Mouse (Mus musculus): Measurements from ENCODE around the gene Camk1g.
A peak's percentile ranks its signal among the peaks of the same experiment; 100 is the strongest.

The Camk1g gene

DNA sequence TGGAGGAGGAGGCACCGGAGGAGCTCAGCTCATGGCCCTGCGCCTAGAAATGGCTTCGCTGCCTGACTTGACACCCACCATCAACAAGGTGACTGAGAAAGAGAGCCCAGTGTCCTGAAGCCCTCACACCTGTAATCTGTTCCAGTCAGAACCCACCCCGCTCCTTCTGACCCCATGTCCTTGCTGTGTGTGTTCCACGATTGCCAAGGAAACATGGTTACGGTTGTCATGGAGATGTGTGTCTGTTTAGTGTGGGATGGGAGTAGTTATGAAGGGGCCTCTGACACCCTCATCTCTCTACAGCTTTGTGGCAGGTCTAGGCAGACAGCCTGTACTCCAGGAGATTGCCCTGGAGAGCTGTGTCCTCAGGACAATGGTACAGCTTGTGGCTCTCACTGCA is 35.6 kb downstream of the Camk1g start:
- DNase-seq (ENCODE audit: low read depth, low spot score): peak; percentile 30

DNA sequence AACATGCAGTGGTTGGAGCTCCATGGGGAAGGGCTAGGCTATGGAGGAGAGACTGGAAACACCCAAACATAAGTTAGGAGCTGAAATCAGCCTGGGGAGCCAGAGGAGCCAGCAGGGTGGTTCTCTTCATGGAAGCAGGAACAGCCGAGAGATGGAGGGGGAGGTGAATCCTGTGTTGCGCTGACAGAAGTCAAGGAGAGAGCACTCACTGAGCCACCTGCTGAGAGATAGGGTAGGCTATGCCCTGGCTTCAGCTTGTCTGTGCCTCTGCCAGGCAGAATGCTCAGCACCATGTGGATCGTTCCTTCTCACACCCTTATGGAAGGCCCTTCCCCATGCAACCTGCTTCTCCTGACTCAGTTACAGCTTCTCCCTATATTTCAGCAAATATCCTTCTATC is 36.3 kb downstream of the Camk1g start:
- DNase-seq (ENCODE audit: low read depth, low spot score): no peak

DNA sequence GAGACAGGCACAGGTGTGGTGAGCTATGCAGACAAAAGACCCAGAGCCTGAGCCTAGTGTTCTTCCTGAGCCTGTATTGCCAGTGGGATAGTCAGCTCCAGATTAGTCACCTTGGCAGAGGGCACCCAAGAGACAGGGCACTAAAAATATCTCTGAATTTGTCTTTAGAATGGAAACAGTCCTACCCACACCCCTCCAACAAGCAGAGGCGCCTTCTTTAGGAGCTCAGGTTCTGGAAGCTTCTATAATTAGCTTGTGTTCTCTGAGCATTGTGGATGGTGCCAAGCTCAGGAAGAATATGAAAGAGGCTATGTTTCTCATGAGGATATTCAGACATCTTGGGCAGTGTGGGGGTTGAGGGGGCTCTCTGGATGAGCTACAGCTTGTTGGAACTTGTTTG is 37.4 kb downstream of the Camk1g start:
- no peak for DNase-seq (ENCODE audit: low read depth, low spot score)

DNA sequence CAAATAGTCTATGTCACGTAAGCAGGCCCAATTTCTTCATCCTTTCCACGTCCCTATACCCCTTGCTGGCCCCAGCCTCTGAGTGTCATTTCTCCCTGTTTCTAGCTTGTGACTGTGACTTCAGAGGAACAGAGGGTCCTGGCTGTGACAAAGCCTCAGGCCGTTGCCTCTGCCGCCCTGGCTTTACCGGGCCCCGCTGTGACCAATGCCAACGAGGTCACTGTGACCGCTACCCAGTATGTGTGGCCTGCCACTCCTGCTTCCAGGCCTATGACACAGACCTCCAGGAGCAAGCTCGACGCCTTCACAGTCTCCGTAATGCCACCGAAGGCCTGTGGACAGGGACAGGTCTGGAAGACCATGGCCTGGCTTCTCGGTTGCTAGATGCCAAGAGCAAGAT is 38.1 kb downstream of the Camk1g start:
- DNase-seq (ENCODE audit: low read depth, low spot score): no peak

DNA sequence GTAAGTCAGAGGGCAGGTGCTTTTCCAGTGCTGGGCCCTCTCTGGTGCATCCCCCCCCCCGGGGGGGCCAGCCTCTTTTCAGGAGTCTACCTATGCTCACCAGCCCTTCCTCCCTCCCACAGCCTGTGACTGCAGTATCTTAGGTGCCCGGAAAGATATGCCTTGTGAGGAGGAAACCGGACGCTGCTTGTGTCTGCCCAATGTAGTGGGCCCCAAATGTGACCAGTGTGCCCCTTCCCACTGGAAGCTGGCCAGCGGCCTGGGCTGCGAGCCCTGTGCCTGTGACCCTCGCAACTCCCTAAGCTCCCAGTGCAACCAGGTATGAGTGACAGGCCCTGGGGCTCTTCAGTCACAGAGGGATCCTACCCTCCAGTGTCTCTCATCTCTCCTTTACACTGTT is 39.5 kb downstream of the Camk1g start:
- DNase-seq (ENCODE audit: low read depth, low spot score): no peak

DNA sequence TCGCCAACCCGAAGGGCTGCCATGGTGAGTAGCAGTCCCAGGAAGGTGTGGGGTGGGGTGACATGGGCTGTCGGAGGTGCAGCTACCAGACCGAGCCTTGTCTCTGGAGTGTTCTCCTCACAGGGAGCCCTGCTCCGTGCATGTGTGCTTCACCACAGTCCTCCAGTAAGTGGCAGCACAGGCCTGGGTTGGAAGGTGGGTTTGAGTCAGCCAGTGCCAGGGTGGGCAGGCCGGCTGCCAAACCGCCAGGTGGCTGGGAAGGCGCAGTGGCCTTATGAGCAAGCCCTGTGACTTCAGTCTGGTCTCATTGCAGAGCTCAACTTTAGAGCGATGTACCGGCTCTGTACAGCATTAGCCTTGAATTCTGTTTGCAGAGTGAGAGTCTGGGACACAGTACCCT is 39.9 kb downstream of the Camk1g start:
- peak; percentile 49 for DNase-seq (ENCODE audit: low read depth, low spot score)

DNA sequence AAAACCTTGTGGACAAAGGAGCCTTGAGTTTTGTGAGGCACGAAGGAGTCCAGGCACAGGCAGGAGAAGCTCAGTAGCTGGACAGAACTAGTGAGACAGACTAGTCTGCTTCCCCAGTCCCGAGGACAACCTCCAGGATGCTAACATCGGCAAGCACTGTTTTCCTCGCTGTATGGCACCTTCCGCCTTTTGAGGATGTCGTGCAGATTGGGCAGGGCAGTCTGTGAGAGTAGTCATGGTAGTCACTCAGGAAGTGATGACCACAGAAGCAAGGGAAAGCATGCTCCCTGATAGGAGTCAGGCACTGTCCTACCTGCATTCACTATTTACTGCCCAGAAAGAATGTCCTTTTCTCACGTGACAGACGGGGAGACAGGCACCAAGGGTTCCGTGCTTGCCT is 40.5 kb downstream of the Camk1g start:
- no peak for DNase-seq (ENCODE audit: low read depth, low spot score)

DNA sequence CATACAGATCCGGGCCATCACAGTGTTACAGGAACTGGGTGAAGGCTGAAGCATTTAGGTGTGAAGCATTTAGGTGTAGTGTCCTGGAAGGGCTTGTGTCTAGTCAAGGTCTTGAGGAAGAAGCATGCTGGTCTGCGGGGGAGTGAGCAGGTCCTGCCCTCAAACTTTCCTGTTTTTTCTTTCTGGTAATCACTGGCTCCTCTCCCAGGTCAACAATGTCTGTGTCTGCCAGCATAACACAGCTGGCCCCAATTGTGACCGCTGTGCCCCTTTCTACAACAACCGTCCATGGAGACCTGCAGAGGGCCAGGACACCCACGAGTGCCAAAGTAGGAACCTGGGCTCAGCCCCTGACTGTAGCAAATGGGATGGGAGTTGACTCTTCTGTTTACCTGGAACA is 42.4 kb downstream of the Camk1g start:
- DNase-seq (ENCODE audit: low read depth, low spot score): no peak

DNA sequence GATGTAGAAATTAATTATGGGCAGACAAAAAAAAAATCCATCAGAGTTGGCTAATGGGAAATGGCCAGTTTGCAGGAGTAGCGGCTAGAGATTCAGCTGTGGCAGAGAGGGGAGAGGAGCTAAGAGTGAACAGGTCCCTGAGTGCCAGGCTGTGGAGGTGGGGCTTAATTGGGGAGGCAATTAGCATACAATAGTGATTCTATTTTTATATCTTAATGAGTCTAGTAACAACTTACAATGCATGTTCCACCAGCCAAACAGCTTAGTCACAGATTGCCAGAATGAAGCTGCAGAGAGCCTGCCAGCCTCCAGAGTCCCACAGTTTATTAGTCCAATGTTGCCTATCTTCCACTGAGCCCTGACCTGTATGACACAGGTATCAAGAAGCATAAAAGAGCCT is 42.9 kb downstream of the Camk1g start:
- no peak for DNase-seq (ENCODE audit: low read depth, low spot score)

DNA sequence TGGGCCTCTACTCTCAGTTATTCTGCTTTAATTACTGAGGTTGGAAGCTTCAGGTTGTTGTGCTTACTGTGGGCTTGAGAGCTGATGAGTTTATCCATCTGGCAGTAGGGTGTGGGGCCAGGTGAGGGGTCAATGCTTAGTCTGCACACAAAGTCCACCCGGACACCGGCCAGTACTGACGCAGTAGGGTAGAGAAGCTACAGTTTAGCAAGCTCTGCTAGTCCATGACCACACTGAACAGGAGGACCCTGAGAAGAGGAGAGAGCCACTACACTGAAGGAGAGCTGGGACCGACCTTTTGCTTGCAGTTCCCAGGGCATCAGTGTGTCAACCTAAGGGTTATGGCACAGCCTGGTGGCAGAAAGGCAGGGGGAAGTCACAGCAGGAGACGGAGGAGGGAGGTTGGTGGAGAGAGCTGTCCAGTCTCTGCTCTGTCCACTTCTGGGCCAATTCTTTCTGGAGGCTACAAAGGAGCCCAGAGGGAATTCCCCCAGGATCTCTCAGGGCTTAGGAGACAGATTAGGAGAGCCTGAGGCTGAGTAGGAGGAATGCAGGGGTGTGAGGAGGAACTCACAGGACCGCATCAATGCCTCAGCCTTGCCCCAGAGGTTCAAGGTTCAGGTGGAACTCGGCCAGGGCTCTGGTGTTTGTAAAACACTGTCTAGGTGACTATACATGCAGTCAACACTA is 43.5 kb downstream of the Camk1g start:
- DNase-seq (ENCODE audit: low read depth, low spot score): no peak

DNA sequence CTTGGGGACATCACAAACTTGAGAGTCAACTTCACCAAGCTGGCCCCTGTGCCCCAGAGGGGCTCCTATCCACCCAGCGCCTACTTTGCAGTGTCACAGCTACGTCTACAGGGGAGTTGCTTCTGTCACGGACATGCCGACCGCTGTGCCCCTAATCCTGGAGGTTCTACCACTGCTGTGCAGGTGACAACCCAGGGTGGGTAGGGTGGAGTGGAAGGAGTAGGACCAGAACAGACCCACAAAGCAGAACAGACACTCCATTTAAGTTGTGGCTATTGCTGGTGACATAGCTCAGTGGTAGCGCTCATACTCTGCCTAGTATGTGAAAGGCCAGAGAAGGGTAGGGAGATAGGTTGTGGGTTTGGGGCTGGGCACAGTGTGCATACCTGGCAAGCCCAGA is 44.2 kb downstream of the Camk1g start:
- no peak for DNase-seq (ENCODE audit: low read depth, low spot score)

DNA sequence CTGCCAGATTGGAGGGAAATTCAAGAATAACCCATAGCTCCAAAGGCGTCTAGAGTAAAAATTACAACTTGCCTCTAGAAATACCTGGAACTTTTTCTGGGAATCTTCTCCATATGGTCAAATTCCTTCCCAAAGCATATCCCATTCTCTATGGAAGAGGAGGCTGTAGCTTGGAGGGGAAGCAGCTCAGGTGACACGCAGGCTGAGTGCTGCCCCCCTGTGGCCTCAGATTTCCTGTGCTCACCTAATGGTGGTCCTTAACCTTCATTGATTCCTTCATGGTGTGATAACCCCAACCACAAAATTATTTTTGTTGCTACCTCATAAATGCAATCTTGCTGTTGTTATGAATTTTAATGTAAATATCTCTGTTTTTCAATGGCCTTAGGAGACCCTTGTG is 45.9 kb downstream of the Camk1g start:
- peak; percentile 34 for DNase-seq (ENCODE audit: low read depth, low spot score)

DNA sequence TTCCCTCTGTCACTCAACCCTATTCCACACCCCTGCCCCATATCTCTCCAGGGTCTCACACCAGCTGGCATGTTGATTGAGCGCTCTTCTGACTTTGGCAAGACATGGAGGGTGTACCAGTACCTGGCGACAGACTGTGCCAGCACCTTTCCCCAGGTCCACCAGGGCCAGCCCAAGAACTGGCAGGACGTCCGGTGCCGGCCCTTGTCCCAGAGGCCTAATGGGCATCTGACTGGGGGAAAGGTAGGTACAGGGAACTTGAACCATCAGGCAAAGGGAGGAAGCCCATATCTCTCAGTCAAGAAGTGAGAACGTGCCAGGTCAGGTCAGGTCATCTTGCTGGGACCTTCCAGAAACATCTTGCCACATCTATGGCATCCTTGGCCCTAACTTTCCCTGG is 46.4 kb downstream of the Camk1g start:
- no peak for DNase-seq (ENCODE audit: low read depth, low spot score)

DNA sequence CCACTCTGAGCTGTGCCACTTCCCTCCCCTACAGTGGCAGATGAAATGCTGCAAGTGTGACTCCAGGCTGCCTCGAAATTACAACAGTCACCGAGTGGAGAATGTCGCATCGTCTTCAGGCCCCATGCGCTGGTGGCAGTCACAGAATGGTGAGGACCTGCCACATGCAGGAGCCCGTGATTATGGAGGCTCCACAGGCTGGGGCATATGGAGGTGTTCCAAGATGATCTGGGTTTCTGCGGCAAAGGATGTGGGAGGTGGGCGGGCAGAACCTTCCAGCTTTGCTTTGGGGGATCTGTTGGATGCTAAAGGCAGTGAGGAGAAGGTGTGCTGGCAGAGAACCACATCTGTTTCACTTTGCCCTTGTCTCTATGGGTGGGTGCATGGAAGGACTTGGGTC is 49.7 kb downstream of the Camk1g start:
- DNase-seq (ENCODE audit: low read depth, low spot score): no peak

DNA sequence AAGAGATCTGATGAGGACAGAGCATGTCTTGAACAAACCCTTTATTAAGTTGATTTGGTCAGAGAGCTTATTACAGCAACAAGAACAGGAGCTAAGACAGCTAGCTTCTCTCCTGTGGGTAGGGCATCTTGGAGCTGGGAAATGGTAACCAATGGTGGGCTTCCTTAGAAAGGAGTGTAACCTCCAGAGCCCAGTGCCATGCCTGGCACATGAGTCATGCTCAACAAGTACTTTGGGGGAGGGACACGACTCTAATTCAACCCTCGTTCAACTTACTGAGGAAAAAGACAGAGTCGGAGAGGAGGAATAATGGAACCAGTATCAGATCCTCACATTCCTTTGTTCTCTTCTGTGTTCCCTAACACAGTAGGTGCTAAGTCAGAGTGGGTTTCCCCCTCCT is 50.4 kb downstream of the Camk1g start:
- no peak for DNase-seq (ENCODE audit: low read depth, low spot score)

DNA sequence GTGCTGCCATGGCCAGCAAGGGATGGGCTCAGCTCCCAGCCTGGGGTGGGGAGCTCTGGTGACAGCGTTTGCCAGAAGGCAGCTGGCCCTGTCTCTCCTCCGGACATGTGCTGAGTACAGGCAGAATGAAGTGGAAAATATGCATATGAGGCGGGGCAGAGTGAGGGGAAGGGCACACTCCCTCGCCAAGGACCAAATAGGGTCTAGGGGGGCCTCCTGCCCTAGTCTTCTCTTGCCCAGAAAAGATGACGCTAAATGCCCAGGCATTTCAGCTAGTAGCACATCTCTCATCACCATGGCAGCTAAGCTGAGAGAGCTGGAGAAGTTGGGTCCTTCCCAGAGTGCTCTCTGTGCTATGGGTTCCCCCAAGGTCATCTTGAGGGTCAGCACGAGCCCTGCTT is 52.9 kb downstream of the Camk1g start:
- DNase-seq (ENCODE audit: low read depth, low spot score): no peak

DNA sequence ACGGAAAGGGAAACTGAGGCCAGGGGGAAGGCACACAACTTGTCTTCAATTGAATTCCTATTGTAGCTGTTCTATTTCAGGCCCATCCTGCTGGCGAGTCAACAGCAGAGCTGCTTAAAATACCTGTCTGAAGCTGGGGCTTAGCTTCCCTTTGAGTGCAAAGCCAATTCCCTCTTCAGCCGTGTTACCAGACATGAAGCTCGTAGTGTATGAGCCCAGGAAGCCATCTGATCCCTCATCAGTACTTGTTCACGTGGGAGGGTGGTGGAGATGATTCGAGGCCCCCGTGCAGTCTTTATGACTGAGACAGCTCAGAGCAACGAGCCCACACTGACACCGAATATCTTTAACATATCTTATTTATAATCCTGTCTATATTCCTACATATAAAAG is 53.7 kb downstream of the Camk1g start:
- no peak for DNase-seq (ENCODE audit: low read depth, low spot score)

DNA sequence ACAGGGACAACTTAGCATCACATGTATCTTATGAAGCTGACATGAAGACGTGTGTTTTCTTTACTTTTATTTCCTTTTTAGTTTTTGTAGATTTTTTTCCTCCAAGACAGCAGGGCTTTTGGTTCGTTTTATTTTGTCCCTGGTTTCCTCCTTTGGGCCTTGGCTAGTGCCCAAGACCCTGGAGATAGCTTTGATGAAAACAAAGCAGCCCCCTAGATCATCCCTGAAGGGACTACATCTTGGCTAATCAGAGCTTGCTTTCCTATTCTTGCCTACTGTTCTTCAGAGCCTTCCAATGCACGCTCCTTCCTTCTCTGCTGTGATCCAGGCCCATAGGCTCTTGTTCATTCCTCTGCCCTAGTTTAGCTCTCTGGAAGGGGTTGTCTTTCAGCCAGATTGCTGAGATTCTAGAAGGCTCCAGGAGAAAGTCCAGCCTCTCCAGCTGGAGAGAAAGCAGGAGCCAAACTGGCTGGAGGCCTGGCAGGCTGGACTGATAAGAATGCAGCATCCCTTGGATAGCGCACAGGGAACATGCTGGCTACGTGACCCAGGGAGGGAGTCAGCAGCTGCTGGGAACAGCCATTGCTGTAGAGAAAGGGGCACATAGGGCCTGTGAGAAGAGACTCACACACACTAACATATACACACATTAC is 54.3 kb downstream of the Camk1g start:
- DNase-seq (ENCODE audit: low read depth, low spot score): no peak

DNA sequence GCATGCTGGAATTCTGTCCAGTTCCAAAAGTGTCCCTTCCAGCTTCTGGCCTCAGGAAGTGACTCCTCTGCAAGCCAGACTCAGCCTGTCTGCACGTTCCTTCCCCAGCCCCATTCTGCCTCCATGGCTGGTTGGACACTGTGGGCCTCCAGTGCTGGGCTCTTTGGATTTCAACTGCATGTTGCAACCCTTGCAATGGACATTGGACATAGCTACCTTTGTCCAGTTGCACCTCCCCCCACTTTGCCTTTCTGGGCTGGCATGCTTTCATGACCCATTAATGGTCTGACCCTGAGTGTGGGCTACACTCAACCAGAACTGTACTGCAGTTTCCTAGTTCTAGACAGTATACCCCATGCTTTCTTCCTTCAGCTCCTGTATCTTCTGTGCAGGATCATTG is 58.5 kb downstream of the Camk1g start:
- DNase-seq (ENCODE audit: low read depth, low spot score): no peak

DNA sequence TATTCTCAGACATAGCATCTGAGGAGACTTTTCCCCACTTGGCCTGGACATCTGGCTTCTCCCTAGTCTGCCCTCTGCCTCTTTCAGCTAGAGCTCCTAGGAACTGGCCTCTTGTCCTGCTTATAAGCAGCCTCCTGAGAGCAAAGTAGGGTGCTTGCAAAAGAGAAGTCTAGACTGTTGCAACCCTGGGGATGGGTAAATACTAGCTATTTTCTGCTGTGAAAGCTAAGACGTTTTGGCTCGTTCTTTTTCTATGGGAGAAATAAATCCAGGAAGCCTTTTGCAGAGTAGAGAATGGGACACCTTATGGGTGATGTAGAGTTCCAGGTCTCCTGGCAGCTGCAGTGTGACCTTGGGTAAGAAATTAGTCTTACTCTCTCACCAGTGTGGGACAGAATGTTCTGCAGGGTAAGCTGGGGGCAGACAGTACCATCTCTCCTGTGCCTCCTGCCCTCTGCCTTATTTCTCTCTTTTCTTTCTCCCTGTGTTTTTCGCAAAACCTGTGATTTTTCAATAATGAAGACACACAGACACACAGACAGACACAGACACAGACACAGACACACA is 59.5 kb downstream of the Camk1g start:
- DNase-seq (ENCODE audit: low read depth, low spot score): no peak

DNA sequence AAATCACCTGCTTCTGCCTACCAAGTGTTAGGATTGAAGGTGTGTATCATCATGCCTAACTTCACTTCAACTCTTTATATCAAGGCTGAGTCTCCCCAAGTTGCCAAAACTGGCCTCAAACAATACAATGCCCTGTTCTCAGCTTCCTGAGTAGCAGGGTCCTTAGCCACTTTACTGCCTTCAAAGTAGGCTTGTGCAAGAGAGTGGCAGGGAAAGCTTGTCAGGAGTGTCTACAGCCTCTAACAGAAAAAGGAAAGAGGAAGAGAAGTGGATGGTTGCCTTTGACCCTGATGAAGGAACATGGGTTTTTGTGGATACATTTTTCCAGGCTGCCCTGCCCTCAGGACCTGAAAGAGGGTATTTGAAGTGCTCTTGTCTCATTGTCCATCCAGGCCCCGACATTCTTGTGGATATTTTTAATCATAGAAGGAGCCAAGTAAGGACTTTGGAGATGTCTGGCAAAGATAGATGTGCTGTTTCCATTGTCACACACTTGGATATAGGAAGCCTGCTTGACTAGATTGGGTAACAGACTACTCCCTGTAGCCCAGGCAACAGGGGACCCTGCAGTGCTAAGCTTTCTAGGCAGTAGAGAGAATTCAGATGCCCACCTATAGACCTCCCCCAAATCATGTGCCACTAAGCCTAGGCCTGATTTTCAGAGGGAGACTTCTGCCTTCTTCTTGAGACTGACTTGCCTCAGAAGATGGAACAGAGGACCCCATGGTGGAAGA is 60.1 kb downstream of the Camk1g start:
- no peak for DNase-seq (ENCODE audit: low read depth, low spot score)

DNA sequence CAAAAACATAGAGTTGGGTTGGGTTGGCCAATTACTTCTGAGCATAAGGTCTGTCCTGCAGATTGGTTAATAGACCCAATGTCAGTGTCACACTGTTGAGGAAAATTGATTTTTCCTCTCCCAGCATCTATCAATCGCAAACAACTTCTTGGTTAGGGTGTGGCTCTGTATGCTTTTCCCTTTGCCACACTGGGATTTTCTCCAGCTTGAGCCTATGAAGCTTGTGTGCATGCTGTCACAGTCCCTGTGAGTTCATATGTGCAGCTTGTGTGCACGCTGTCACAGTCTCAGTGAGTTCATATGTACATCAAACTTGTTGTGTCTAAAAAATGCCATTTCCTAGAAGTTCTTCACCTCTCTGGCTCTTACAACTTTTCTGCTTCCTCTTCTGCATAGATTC is 63.3 kb downstream of the Camk1g start:
- no peak for DNase-seq (ENCODE audit: low read depth, low spot score)

DNA sequence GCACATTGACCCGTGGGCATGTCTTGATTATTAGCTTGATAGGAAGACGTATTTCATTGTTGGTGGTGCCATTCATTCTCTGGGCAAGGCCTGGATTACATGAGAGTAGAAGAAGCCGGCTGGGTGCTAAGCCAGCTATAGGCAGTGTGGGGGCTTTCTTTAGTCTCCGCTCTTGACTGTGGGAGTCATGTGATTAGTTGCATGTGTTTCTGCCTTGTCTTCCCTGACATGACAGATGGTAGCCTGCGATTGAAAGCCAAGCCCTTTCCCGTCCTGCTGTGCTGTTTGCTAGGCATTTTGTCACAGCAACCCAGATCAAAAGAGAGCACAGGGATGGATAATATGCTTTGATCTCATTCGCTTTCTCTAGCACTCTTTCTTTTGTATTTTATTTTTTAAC is 64.7 kb downstream of the Camk1g start:
- DNase-seq (ENCODE audit: low read depth, low spot score): peak; percentile 59

Data from mesoderm, embryonic 11.5 days (tissue).